Mouse (Mus musculus): ENCODE measurements at regions not wholly inside any gene's neighbourhood (a gene's known extent, or its start where the extent isn't known, plus 50 kb on each side); places are given as distances from the start of the nearest gene placed in this dataset.
A peak's percentile ranks its signal among the peaks of the same experiment; 100 is the strongest.

DNA sequence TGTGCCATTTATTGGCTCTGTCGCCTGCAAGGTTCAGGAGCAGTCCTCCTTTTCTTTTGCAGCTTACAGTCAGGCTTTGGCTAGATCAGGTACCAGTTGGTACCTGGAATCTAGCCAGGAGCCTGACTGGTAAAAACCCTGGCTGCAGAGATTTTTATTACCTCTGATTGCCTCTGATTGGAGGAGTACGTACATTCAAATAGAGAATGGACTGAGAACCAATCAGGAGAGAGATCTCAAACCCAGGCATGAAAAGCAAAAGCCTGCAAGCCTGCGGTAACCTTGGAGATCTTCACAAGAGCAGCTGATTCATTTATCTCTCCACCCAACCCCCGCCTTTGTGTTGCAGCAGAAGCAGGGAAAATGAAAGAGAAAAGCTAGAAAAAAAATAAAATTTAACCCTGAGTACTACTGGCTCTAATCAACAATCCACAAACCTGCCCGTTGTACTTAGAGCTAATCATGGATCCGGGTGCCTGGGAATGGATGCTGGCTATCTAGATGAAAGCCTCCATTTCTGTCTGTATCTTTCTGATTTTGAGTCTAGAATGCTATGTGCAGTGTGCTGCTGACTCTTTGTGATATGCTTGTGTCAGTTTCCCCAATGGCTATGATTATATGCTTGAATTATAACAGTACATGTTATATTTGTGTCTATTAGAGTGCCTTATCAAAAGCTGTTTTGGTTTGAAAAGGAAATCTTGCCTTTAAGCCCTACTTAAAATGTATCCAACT, 406.2 kb upstream of the Ndn start:
- peak in 1 of 2 experiments; percentile 43 for DNase-seq (ENCODE audit: low spot score in 2 of 2)

DNA sequence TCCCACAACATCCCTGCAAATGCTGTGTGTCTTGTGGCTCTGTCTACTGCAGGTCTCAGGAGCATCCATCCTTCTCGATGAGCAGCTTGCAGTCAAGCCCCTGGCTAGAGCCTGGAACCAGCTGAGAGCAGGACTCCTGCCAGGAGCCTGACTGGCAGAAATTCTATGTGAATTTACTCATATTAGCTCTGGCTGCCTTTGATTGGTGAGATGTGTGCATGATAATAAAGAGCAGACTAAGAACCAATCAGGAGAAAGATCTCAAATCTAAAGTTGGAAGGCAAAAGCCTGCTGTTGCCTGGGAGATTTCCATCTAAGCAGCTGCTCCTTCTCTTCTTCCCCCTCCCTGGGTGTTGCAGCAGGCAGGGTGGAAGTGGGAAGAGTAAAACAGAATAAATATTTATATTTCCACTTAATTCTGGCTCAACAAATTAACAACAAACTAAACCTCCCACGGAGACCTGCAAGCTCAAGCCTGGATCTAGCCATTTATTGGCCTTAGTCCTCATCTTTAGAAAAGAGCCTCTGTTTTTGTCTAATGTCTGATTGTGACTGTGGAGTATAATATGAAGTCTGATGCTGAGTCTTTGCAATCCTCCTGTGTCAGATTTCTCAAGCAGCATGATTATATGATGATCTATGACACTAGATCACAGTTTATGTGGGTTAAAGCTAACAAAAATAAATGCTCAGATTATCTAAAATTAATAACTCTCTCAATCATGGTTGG, 364.0 kb upstream of the Ndn start:
- DNase-seq (ENCODE audit: low spot score in 2 of 2) = peak; percentile 27 to 80

DNA sequence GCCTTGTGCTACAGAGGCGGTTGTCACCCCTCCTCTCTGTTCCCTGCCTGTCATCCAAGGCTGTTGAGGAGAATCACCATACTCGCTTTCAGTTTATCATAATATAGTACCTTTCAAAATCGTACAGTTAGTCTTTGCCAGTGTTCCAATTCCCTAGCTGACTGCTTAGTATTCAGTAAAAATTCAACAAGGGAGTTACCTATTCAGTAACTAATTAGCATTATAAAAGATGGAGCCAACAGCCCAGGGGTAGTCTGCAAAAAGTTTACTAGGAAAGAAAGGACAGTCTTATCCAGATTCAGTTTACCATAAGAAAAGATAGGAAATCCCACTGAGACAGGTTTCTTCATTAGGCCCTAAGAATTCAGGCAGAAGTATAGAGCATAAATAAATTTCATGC, 319.7 kb upstream of the Ndn start:
- no peak for DNase-seq (ENCODE audit: low spot score in 2 of 2)

GRCm38 (mm10) chr7:62045743-62046451, 300.5 kb upstream of the Ndn start:
- peak in 1 of 2 experiments; percentile 35 for DNase-seq (ENCODE audit: low spot score in 2 of 2)

GRCm38 (mm10) chr7:62046452-62046809, 299.9 kb upstream of the Ndn start:
- no peak for DNase-seq (ENCODE audit: low spot score in 2 of 2)

DNA sequence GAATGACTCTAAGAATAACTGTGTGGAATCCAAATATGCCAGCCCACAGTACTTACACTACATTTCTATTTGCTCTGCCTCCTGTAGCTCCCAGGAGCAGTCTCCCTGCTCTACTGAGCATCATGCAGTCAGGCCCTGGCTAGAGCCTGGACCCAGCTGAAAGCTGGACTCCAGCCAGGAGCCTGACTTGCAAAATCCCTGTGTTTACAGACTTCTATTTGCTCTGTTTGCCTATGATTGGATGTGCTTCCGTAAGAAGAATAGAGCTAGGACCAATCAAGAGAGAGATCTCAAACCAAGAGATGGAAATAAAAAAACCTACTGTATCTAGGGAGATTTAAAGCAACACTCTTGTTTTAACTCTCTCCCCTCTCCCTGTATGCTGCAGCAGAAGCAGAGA, 267.8 kb upstream of the Ndn start:
- peak in 1 of 2 experiments; percentile 1 for DNase-seq (ENCODE audit: low spot score in 2 of 2)

DNA sequence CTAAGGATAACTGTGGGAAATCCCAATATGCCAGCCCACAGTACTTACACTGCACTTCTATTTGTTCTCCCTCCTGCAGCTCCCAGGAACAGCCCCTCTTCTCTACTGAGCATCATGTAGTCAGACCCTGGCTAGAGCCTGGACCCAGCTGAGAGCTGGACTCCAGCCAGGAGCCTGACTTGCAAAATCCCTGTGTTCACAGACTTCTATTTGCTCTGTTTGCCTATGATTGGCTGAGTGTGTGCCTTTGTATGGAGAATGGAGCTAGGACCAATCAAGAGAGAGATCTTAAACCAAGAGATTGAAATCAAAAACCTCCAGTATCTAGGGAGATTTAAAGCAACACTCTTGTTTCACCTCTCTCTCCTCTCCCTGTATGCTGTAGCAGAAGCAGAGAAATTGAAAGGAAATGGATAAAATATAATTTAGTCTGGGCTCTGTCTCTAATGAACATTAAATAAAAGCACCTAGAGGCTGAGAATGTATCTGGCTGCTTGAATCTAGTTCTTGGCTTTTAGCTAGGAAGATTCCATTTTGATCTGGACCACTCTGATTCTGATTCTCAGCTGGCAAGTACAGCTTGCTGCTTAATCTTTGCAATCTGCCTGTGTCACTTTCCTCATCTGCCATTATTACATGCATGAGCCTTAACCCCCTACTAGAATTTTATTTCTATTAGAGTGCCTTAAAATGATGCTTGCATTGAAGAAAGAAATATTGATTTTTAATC, 261.1 kb upstream of the Ndn start:
- peak in 1 of 2 experiments; percentile 57 for DNase-seq (ENCODE audit: low spot score in 2 of 2)

Data from cerebellum, postnatal 4 days (tissue).